Mouse (Mus musculus): Measurements from ENCODE around the gene C3ar1. TPM values are rescaled to one million over a fixed set of nuclear protein-coding genes. Genes with fewer than 3 reads are reported as not detected.

C3ar1 gene
- polyA plus RNA-seq, 1 experiment from 2014 or later, result 1.5 TPM

DNA sequence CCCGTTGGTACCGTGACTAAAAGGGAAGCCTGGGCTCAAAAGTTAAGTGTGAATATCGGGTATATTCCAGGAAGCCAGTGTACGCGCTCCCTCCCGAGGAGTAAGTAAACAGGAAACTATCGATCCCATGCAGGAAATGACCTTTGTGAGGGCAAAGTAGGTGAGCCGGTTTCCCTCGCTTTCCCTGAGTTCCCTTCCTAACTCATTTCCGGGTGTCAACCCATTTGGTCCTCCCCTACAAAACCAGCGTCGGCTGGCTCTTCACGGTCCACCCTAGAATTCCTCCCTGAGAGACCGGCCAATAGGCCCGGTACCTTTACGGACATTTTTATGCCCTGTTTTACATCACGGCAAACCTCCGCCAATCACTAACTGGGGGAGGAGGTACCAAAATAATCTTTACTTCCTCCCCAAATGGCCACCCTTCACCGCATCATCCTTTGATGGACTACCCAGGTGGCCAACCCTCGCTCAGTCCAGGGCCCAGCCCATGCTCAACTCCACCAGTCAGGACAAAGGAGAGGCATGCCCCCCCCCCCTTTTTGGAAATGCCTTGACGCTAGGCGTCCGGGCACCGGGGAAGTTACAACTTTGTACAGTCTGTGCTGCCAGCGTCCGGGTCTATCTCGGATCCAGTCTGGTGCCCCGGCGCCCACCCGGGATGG, 45.2 kb downstream of the C3ar1 start:
- peak overlapping the region; percentile 84 for H3K9ac ChIP-seq
- peaks cover 31% of the 10 kb centered on the region for H3K4me1 ChIP-seq
- H3K27ac ChIP-seq, result peak overlapping the region; percentile 100
- H3K4me3 ChIP-seq, result peak overlapping the region; percentile 69
- under 1% methylated on average over 30 of the region's 30 CpGs for WGBS (ENCODE audit: insufficient replicate concordance)
- no peaks in the 10 kb centered on the region for H3K9me3 ChIP-seq (replicated peaks)
- no peaks in the 10 kb centered on the region for H3K36me3 ChIP-seq
- peak; percentile 97 for ATAC-seq
- H3K27me3 ChIP-seq (replicated peaks), result no peaks in the 10 kb centered on the region; the same call in 1 of the 2 replicates
- peak overlapping the region; percentile 72 for H3K4me2 ChIP-seq

DNA sequence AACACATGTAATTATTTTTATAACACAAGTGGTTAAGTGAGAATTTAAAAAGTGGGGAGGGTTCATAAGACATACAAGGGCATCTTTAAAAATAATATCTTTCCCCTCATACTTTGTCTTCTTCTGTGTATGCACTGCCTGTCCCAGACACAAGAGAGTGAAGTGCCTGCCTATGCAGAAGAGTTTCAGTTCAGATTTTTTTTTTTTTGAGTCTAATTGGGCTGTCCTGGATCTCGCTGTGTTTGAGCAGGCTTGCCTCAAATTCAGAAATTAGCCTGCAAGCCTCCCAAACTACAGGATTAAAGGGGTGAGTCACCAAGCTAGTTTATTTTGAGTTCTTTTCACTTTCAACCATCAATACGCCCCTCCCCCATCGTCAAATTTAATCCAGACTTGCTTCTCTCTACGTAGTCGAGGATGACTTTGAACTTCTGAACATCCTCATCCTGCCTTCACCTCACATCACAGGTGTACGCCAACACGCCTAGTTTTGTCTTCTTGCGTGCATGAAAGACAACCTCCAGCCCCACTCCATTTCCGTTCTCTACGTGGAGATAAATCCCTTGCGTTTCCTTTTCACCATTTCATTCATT, 45.8 kb downstream of the C3ar1 start:
- ATAC-seq, result no peak
- peak overlapping the region; percentile 69 for H3K4me3 ChIP-seq

DNA sequence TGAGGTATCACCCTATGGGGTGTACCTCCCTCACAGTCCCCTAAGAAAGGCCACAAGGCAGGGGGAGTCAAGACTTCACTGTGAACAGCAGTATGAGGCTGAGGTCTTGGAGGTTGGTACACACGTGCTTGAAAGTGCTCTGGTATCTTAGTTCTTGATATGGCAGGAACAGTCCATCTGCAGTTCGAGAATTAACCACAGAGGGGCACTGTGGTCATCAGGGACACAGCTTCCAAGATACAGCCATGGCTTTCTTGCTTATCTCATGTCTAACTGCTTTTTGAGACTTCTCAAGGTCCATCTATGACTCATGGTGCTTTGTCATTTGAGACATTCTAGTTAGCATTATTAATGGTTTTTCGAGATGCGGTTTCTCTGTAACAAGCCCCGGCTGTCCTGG, 51.5 kb downstream of the C3ar1 start:
- Histone ChIP-seq H3K27ac (peak overlapping the region; percentile 52; the same call in 1 of the 2 replicates), H3K4me3 (no peak overlapping the region), H3K27me3 (replicated peaks) (no peaks in the 10 kb centered on the region; the same call in 1 of the 2 replicates), H3K4me1 (peaks cover 35% of the 10 kb centered on the region), H3K9me3 (replicated peaks) (no peaks in the 10 kb centered on the region), H3K4me2 (no peak overlapping the region), H3K36me3 (no peaks in the 10 kb centered on the region), H3K9ac (no peak overlapping the region)
- ATAC-seq, result peak; percentile 37
- WGBS (ENCODE audit: insufficient replicate concordance), result 10% methylated on average over 5 of the region's 5 CpGs

More for the DNA sequence above, 45.8 kb downstream of the C3ar1 start:
- peak overlapping the region; percentile 84 for H3K9ac ChIP-seq
- H3K4me2 ChIP-seq, result peak overlapping the region; percentile 72
- no peaks in the 10 kb centered on the region for H3K9me3 ChIP-seq (replicated peaks)
- peaks cover 31% of the 10 kb centered on the region for H3K4me1 ChIP-seq
- H3K27me3 ChIP-seq (replicated peaks), result no peaks in the 10 kb centered on the region; the same call in 1 of the 2 replicates
- no peaks in the 10 kb centered on the region for H3K36me3 ChIP-seq
- WGBS (ENCODE audit: insufficient replicate concordance), result 2% methylated on average over 11 of the region's 11 CpGs
- peak overlapping the region; percentile 100 for H3K27ac ChIP-seq

DNA sequence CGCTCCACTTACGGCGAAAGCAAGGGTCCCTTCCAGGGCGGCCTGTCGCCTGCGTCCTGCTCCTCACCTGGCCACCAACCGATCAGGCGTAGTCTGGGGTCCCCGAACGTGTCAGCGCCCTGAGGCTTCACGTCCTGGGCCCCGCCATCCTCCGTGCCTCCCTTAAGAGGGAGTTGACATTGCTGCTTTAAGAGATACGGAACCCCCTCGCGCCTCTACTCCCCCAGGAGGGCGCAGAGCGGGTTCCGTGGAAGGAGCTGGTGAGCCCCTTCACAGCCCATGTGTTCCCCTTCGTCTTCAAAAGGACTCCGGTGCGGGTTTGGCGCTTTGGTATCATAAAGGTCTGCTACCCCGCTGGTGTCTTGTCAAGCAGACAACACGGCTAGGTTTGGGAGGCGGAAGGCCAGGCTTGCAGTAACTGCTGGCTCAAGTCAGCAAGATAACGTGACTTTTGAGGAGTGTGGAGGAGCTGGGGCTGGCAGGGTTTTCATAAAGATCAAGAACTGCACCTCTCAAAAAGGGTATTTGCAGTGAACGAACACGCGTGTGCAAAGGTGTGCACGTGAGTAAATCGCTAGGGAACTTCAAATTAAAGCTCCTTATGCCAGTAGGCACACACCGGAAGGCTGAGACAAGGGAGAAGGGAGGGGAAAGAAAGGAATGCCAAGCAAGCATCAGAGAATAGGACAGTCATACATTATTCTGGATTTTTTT, 54.0 kb downstream of the C3ar1 start:
- H3K4me2 ChIP-seq, result peak overlapping the region; percentile 97
- peak overlapping the region; percentile 95 for H3K9ac ChIP-seq
- peaks cover 5% of the 10 kb centered on the region for H3K36me3 ChIP-seq
- peak overlapping the region; percentile 92 for H3K27ac ChIP-seq
- H3K27me3 ChIP-seq (replicated peaks), result no peaks in the 10 kb centered on the region; the same call in 1 of the 2 replicates
- peak overlapping the region; percentile 79 for H3K4me3 ChIP-seq
- ATAC-seq, result peak; percentile 83
- peaks cover 32% of the 10 kb centered on the region for H3K4me1 ChIP-seq
- no peaks in the 10 kb centered on the region for H3K9me3 ChIP-seq (replicated peaks)
- WGBS (ENCODE audit: insufficient replicate concordance), result under 1% methylated on average over 34 of the region's 34 CpGs

DNA sequence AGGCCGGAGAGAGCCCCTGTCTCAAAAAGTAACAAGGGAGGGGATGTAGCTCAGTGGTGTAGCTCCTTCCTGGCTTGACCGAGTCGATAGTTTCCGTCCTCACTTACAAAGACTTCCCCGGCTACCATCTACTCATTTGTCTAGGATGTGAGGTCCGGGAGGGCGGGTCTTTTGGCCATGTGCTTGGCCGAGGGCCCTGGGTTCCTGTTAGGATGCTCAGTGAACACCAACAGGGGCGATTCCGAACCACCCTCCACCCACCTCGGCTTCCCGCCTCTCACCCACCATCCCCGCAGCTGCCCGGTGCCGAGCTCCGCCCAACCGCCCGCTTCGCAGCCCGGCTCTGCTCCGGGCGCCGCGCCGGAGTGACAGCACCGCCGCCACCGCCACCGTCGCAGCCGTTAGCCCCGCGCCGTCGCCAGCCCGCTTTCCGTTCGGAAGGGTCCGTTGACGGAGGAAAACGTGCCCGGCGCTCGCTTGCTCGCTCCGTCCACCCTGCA, 54.6 kb downstream of the C3ar1 start, which contains the start of gene Slc2a3:
Gene Slc2a3 (minus strand): TSS at position 340 of the 500 bp plus-strand sequence.
- peak within 1 kb of the TSS; percentile 79 for H3K4me3 ChIP-seq
- peak within 1 kb of the TSS; percentile 92 for H3K27ac ChIP-seq
- H3K4me2 ChIP-seq, result peak within 1 kb of the TSS; percentile 97
- under 1% methylated on average over 45 of the region's 46 CpGs for WGBS (ENCODE audit: insufficient replicate concordance)
- H3K4me1 ChIP-seq, result peaks cover 32% of the 10 kb centered on the region
- no peaks in the 10 kb centered on the region for H3K9me3 ChIP-seq (replicated peaks)
- H3K27me3 ChIP-seq (replicated peaks), result no peaks in the 10 kb centered on the region; the same call in 1 of the 2 replicates
- peak; percentile 87 for ATAC-seq
- peaks cover 11% of the 10 kb centered on the region for H3K36me3 ChIP-seq
- H3K9ac ChIP-seq, result peak within 1 kb of the TSS; percentile 95

DNA sequence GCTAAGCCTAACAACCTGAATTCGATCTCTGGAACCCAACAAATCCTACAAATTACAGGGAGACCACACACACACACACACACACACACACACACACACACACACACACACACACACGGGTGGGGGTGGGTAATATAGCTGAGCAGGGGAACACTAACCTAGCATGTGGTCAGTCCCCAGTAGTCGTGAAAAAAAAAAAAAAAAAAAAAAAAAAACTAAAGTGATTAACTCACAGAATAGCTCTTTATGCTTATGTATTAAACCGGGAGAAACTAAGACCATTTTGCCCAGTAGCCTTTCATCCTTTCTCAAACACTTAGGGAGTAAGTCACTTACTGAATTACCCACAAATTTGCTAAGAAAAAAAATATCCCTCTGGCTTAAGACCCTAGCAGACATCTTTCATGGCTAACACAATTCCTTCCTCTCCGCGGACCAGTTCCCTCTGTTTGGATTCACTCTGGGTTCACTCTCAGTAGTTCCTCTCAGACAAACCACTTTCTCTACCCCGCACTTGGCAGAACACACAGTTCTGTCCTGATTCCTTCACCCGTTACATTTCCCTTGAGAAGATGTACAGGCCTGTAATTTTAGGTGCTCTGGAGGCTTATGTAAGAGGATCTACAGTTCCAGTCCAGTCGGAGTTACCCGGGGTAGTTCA, 55.2 kb downstream of the C3ar1 start:
- no peak for ATAC-seq
- peaks cover 32% of the 10 kb centered on the region for H3K4me1 ChIP-seq
- peak overlapping the region; percentile 95 for H3K9ac ChIP-seq
- peak overlapping the region; percentile 92 for H3K27ac ChIP-seq
- H3K36me3 ChIP-seq, result peaks cover 13% of the 10 kb centered on the region
- peak overlapping the region; percentile 79 for H3K4me3 ChIP-seq
- H3K9me3 ChIP-seq (replicated peaks), result no peaks in the 10 kb centered on the region
- H3K27me3 ChIP-seq (replicated peaks), result no peaks in the 10 kb centered on the region
- 19% methylated on average over 10 of the region's 10 CpGs for WGBS (ENCODE audit: insufficient replicate concordance)
- H3K4me2 ChIP-seq, result peak overlapping the region; percentile 97

Small RNAs within 50 kb of the gene (microRNA-seq; reads per million reads assigned to microRNA genes)
- gene Mir7231, result not detected

Other genes starting within 250 kb of the C3ar1 start
- gene Gdf3, start 246.1 kb downstream of the C3ar1 start, polyA plus RNA-seq (2016; fragmentation: Nextera tagmentation; extraction: Ambion mirVana), result 7.9 and 8.4 TPM in 2 replicates
- not detected in 2 replicates for gene Dppa3, start 229.8 kb downstream of the C3ar1 start, polyA plus RNA-seq (2016; fragmentation: Nextera tagmentation; extraction: Ambion mirVana)
- gene Nanog, start 148.7 kb downstream of the C3ar1 start, polyA plus RNA-seq (2016; fragmentation: Nextera tagmentation; extraction: Ambion mirVana), result 0.12 TPM in 1 of 2 replicates, not detected in the other
- 35.5 and 38.7 TPM in 2 replicates for gene Slc2a3, start 54.5 kb downstream of the C3ar1 start, polyA plus RNA-seq (2016; fragmentation: Nextera tagmentation; extraction: Ambion mirVana)
- 2.0 and 2.4 TPM in 2 replicates for gene Foxj2, start 36.2 kb downstream of the C3ar1 start, polyA plus RNA-seq (2016; fragmentation: Nextera tagmentation; extraction: Ambion mirVana)
- 28.3 and 32.9 TPM in 2 replicates for gene Necap1, start 18.3 kb upstream of the C3ar1 start, polyA plus RNA-seq (2016; fragmentation: Nextera tagmentation; extraction: Ambion mirVana)
- 1.8 and 2.6 TPM in 2 replicates for gene Clec4a1, start 65.7 kb upstream of the C3ar1 start, polyA plus RNA-seq (2016; fragmentation: Nextera tagmentation; extraction: Ambion mirVana)
- 1.2 TPM in 2 replicates for gene Clec4a3, start 96.4 kb upstream of the C3ar1 start, polyA plus RNA-seq (2016; fragmentation: Nextera tagmentation; extraction: Ambion mirVana)
- gene Clec4a4, start 134.2 kb upstream of the C3ar1 start, polyA plus RNA-seq (2016; fragmentation: Nextera tagmentation; extraction: Ambion mirVana), result not detected in 2 replicates
- not detected in 2 replicates for gene Clec4b1, start 193.8 kb upstream of the C3ar1 start, polyA plus RNA-seq (2016; fragmentation: Nextera tagmentation; extraction: Ambion mirVana)